Mouse (Mus musculus) heart, adult 2 months (tissue): Measurements from ENCODE around the gene Sik1.

ENCODE experiments used
- CTCF ChIP-seq: fragments of 200-600 bp; IDR thresholded peaks from 2 replicates; pipeline ENCODE4 v1.8.1; 2022; ENCODE audit warnings: antibody characterized with exemption, mild to moderate bottlenecking, moderate library complexity
- EP300 ChIP-seq: fragments of 200-500 bp; IDR thresholded peaks from 2 replicates; pipeline ENCODE4 v1.6.1; 2011; ENCODE audit warnings: low read depth, low read length, control low read depth; ENCODE audit not compliant: insufficient read depth

DNA sequence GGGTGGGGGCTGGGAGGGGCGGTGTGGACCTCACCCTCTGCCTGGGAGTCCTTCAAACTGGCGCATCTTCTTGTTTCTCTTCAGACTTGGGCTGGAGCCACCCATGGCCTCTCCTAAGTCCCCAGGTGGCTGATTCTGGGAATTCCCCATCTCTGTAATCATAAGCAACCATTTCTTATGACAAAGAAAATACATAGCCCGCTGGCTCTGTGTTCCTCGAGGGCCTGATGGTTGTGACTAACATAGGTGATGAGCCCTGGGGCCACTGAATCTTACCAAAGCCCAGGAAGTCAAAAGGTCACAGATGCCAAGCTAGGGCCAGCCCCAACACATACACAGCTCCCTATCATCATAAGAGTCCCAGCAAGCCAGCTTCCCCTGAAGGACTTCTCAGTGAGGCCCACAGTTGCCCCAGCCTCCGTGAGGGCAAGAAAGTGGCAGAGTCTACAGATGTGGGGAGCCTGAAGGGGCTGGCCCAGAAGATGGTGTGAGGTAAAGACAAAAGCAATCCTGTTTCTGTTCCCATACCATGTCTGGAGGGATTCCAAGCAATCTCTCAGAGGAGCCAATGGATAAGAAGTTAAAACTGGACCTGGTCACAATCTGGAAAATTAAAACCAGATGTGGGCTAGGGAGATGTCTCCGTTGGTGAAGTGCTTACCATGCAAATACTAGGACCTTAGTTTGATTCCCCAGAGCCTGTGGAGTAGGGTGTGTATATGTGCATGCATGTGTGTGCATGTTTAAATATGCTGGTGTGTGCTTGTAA is 24.3 kb downstream of the Sik1 start:
- no peak for TF ChIP-seq CTCF
- TF ChIP-seq EP300, result no peak
